8 mouse cellular contexts compared by ENCODE assay signal in genomic region chr9:108047601-108048565, GRCm38 (mm10). TPM values are rescaled to one million over a fixed set of nuclear protein-coding genes. Genes with fewer than 3 reads are reported as not detected.
DNase-seq lines count a peak whose midpoint lies in the region; ATAC-seq and TF ChIP-seq lines count a peak whose summit lies in the region.

No protein-coding gene starts in this region.

- no peak for TF ChIP-seq CTCF in lung, adult 2 months (IDR thresholded peaks at IDR 0.05; ENCODE audit: insufficient read depth, low read length)

- peak overlapping the region; percentile 55 for H3K4me3 ChIP-seq in lung, adult 2 months (replicated peaks; ENCODE audit: extremely low read depth, low read depth, low read length)
- peak overlapping the region; percentile 64 for H3K4me3 ChIP-seq in limb, embryonic 10.5 days
- peak overlapping the region; percentile 70 for H3K4me3 ChIP-seq in neural tube, embryonic 12.5 days

- no peak for TF ChIP-seq POLR2A in lung, adult 2 months (IDR thresholded peaks at IDR 0.05; ENCODE audit: borderline replicate concordance, extremely low read depth, low read depth, low read length)

- 43% methylated on average over 17 of the region's 17 CpGs for WGBS in lung, adult 2 months
- 52% methylated on average over 17 of the region's 17 CpGs for WGBS in limb, embryonic 10.5 days
- 50% methylated on average over 17 of the region's 17 CpGs for WGBS in neural tube, embryonic 12.5 days

- H3K9me3 ChIP-seq in limb, embryonic 10.5 days (replicated peaks) = no peaks in the 10 kb centered on the region
- H3K9me3 ChIP-seq in neural tube, embryonic 12.5 days = no peaks in the 10 kb centered on the region

- H3K27me3 ChIP-seq in limb, embryonic 10.5 days (ENCODE audit: low read depth, poor library complexity, severe bottlenecking) = no peaks in the 10 kb centered on the region
- no peaks in the 10 kb centered on the region for H3K27me3 ChIP-seq in neural tube, embryonic 12.5 days (replicated peaks)

- H3K9ac ChIP-seq in neural tube, embryonic 12.5 days = peak overlapping the region; percentile 45; the same call in 1 of the 2 replicates

- H3K4me1 ChIP-seq in lung, adult 2 months (ENCODE audit: control insufficient read depth, insufficient read depth, low read length) = peaks cover 3% of the 10 kb centered on the region; the same call in 1 of the 2 replicates
- H3K4me1 ChIP-seq in limb, embryonic 10.5 days = peaks cover 30% of the 10 kb centered on the region
- peaks cover 23% of the 10 kb centered on the region for H3K4me1 ChIP-seq in neural tube, embryonic 12.5 days

- peak overlapping the region; percentile 81; the same call in 1 of the 2 replicates for H3K27ac ChIP-seq in limb, embryonic 10.5 days
- H3K27ac ChIP-seq in neural tube, embryonic 12.5 days = no peak overlapping the region

- 0 out of 2 replicates have a peak, but pooled peaks have one; percentile 6 for ATAC-seq in erythroblast, adult 5-6 weeks (replicated peaks; ENCODE audit: low FRiP score, poor library complexity, severe bottlenecking)
- no peak for ATAC-seq in neural tube, embryonic 12.5 days (ENCODE audit: low FRiP score, low read depth)

- peaks cover 63% of the 10 kb centered on the region for H3K36me3 ChIP-seq in limb, embryonic 10.5 days
- peaks cover 49% of the 10 kb centered on the region for H3K36me3 ChIP-seq in neural tube, embryonic 12.5 days

- DNase-seq in lung, adult 2 months = no peak
- DNase-seq in lung, postnatal 14 days = no peak
- DNase-seq in limb, embryonic 10.5 days (ENCODE audit: low spot score) = peak; percentile 35
- DNase-seq in adrenal gland, postnatal 4 days (ENCODE audit: low spot score in 2 of 2) = no peak
- no peak for DNase-seq in layer of hippocampus, adult 9-11 months
- DNase-seq in right cerebral cortex, postnatal 36 days (ENCODE audit: low spot score in 2 of 2) = no peak

- H3K4me2 ChIP-seq in neural tube, embryonic 12.5 days (replicated peaks) = peak overlapping the region; percentile 86

RNA-seq across cellular contexts. Expression of gene Gmppb, which starts 1.2 kb away (rescaled TPM):
- 14.6 and 20.3 TPM in 2 replicates for polyA plus RNA-seq in lung, adult 2 months (2012; rRNA removed)
- total RNA-seq in erythroblast, adult 5-6 weeks (2015; ENCODE audit: low replicate concordance) = 4.8 and 5.6 TPM in 2 replicates
- total RNA-seq in erythroblast, adult 5-6 weeks (2017; ENCODE audit: low replicate concordance) = 4.1 and 7.8 TPM in 2 replicates
- polyA plus RNA-seq in limb, embryonic 10.5 days (2016; fragmentation: Nextera tagmentation; extraction: Ambion mirVana) = 25.2 and 26.4 TPM in 2 replicates
- polyA plus RNA-seq in neural tube, embryonic 12.5 days (2016; fragmentation: Nextera tagmentation; extraction: Ambion mirVana) = 18.3 and 23.5 TPM in 2 replicates
- 10 to 100 TPM; 16.2 to 18.4 TPM for total RNA-seq in adrenal gland, postnatal 4 days (2021)

RNA-seq across cellular contexts. Expression of gene Amigo3, which starts 5.1 kb away (rescaled TPM):
- 2.3 and 3.2 TPM in 2 replicates for polyA plus RNA-seq in lung, adult 2 months (2012; rRNA removed)
- total RNA-seq in erythroblast, adult 5-6 weeks (2015; ENCODE audit: low replicate concordance) = 0.77 TPM in 1 of 2 replicates, not detected in the other
- total RNA-seq in erythroblast, adult 5-6 weeks (2017; ENCODE audit: low replicate concordance) = 2.3 and 2.8 TPM in 2 replicates
- polyA plus RNA-seq in limb, embryonic 10.5 days (2016; fragmentation: Nextera tagmentation; extraction: Ambion mirVana) = 1.9 and 3.5 TPM in 2 replicates
- 3.6 and 3.9 TPM in 2 replicates for polyA plus RNA-seq in neural tube, embryonic 12.5 days (2016; fragmentation: Nextera tagmentation; extraction: Ambion mirVana)
- 1 to 10 TPM; 3.0 to 3.7 TPM for total RNA-seq in adrenal gland, postnatal 4 days (2021)

RNA-seq across cellular contexts. Expression of gene Mst1, which starts 32.4 kb away (rescaled TPM):
- polyA plus RNA-seq in lung, adult 2 months (2012; rRNA removed) = 1.5 and 2.5 TPM in 2 replicates
- 33.0 and 48.8 TPM in 2 replicates for total RNA-seq in erythroblast, adult 5-6 weeks (2015; ENCODE audit: low replicate concordance)
- 6.6 and 13.4 TPM in 2 replicates for total RNA-seq in erythroblast, adult 5-6 weeks (2017; ENCODE audit: low replicate concordance)
- 0.54 and 0.74 TPM in 2 replicates for polyA plus RNA-seq in limb, embryonic 10.5 days (2016; fragmentation: Nextera tagmentation; extraction: Ambion mirVana)
- 0.44 and 0.46 TPM in 2 replicates for polyA plus RNA-seq in neural tube, embryonic 12.5 days (2016; fragmentation: Nextera tagmentation; extraction: Ambion mirVana)
- total RNA-seq in adrenal gland, postnatal 4 days (2021) = 10 to 100 TPM in 1 of 2 experiments, under 1 TPM in 1; 0.67 to 10.3 TPM

RNA-seq across cellular contexts. Expression of gene Rnf123, which starts 35.3 kb away (rescaled TPM):
- polyA plus RNA-seq in lung, adult 2 months (2012; rRNA removed) = 78.6 and 88.0 TPM in 2 replicates
- total RNA-seq in erythroblast, adult 5-6 weeks (2015; ENCODE audit: low replicate concordance) = 734 and 842 TPM in 2 replicates
- total RNA-seq in erythroblast, adult 5-6 weeks (2017; ENCODE audit: low replicate concordance) = 498 and 626 TPM in 2 replicates
- polyA plus RNA-seq in limb, embryonic 10.5 days (2016; fragmentation: Nextera tagmentation; extraction: Ambion mirVana) = 31.8 and 37.5 TPM in 2 replicates
- 43.5 and 43.8 TPM in 2 replicates for polyA plus RNA-seq in neural tube, embryonic 12.5 days (2016; fragmentation: Nextera tagmentation; extraction: Ambion mirVana)
- total RNA-seq in adrenal gland, postnatal 4 days (2021) = 10 to 100 TPM; 73.2 to 76.8 TPM

RNA-seq across cellular contexts. Expression of gene Ip6k1, which starts 45.6 kb away (rescaled TPM):
- 116 and 132 TPM in 2 replicates for polyA plus RNA-seq in lung, adult 2 months (2012; rRNA removed)
- 146 and 206 TPM in 2 replicates for total RNA-seq in erythroblast, adult 5-6 weeks (2015; ENCODE audit: low replicate concordance)
- 245 and 289 TPM in 2 replicates for total RNA-seq in erythroblast, adult 5-6 weeks (2017; ENCODE audit: low replicate concordance)
- polyA plus RNA-seq in limb, embryonic 10.5 days (2016; fragmentation: Nextera tagmentation; extraction: Ambion mirVana) = 54.1 and 69.8 TPM in 2 replicates
- polyA plus RNA-seq in neural tube, embryonic 12.5 days (2016; fragmentation: Nextera tagmentation; extraction: Ambion mirVana) = 96.2 and 97.9 TPM in 2 replicates
- 100 to 1,000 TPM; 123 to 128 TPM for total RNA-seq in adrenal gland, postnatal 4 days (2021)
